Mouse (Mus musculus): ENCODE measurements around the gene Sfxn5. TPM values are rescaled to one million over a fixed set of nuclear protein-coding genes. Genes with fewer than 3 reads are reported as not detected.
A peak's percentile ranks its signal among the peaks of the same experiment; 100 is the strongest.

Gene Sfxn5
- polyA plus RNA-seq, 1 experiment from 2014 or later = 4.7 TPM

- Histone ChIP-seq H3K4me1 (ENCODE audit: control insufficient read depth, insufficient read depth, low read length) (peaks cover 9% of the 10 kb centered on the region), H3K4me3 (ENCODE audit: low read depth, low read length) (no peak overlapping the region), H3K9ac (replicated peaks; ENCODE audit: low read length) (no peak overlapping the region), H3K4me2 (ENCODE audit: low read depth, low read length) (no peak overlapping the region), H3K27ac (replicated peaks; ENCODE audit: low read depth, low read length) (no peak overlapping the region), H3K27me3 (ENCODE audit: control insufficient read depth, insufficient read depth, low read length) (no peaks in the 10 kb centered on the region), H3K36me3 (replicated peaks; ENCODE audit: control insufficient read depth, insufficient read depth, low read depth, low read length) (no peaks in the 10 kb centered on the region), H3K9me3 (replicated peaks; ENCODE audit: control insufficient read depth, low read length) (no peaks in the 10 kb centered on the region)
- WGBS = 77% methylated on average over 4 of the region's 4 CpGs
- DNase-seq (ENCODE audit: low spot score) = no peak
- no peak for ATAC-seq (replicated peaks; ENCODE audit: insufficient number of reproducible peaks, low FRiP score, low TSS enrichment, low read depth)
Observed at GRCm38 (mm10) chr6:85218251-85218650, 115.0 kb downstream of the Sfxn5 start.

GRCm38 (mm10) chr6:85210686-85211085, 122.5 kb downstream of the Sfxn5 start:
- 44% methylated on average over 1 of the region's 1 CpGs for WGBS
- Histone ChIP-seq H3K4me2 (ENCODE audit: low read depth, low read length) (no peak overlapping the region), H3K9ac (replicated peaks; ENCODE audit: low read length) (no peak overlapping the region), H3K4me1 (ENCODE audit: control insufficient read depth, insufficient read depth, low read length) (no peaks in the 10 kb centered on the region), H3K27ac (replicated peaks; ENCODE audit: low read depth, low read length) (no peak overlapping the region), H3K4me3 (ENCODE audit: low read depth, low read length) (no peak overlapping the region), H3K27me3 (ENCODE audit: control insufficient read depth, insufficient read depth, low read length) (no peaks in the 10 kb centered on the region; the same call in 1 of the 2 replicates), H3K9me3 (replicated peaks; ENCODE audit: control insufficient read depth, low read length) (no peaks in the 10 kb centered on the region), H3K36me3 (replicated peaks; ENCODE audit: control insufficient read depth, insufficient read depth, low read depth, low read length) (no peaks in the 10 kb centered on the region)
- no peak for ATAC-seq (replicated peaks; ENCODE audit: insufficient number of reproducible peaks, low FRiP score, low TSS enrichment, low read depth)
- no peak for DNase-seq (ENCODE audit: low spot score)

GRCm38 (mm10) chr6:85209226-85209967, 123.8 kb downstream of the Sfxn5 start:
- WGBS = 81% methylated on average over 9 of the region's 9 CpGs
- H3K9ac ChIP-seq (replicated peaks; ENCODE audit: low read length) = no peak overlapping the region
- no peak overlapping the region for H3K4me2 ChIP-seq (ENCODE audit: low read depth, low read length)
- H3K4me1 ChIP-seq (ENCODE audit: control insufficient read depth, insufficient read depth, low read length) = no peaks in the 10 kb centered on the region
- no peaks in the 10 kb centered on the region; the same call in 1 of the 2 replicates for H3K27me3 ChIP-seq (ENCODE audit: control insufficient read depth, insufficient read depth, low read length)
- no peak overlapping the region for H3K4me3 ChIP-seq (ENCODE audit: low read depth, low read length)
- no peak overlapping the region for H3K27ac ChIP-seq (replicated peaks; ENCODE audit: low read depth, low read length)
- H3K9me3 ChIP-seq (replicated peaks; ENCODE audit: control insufficient read depth, low read length) = no peaks in the 10 kb centered on the region
- no peaks in the 10 kb centered on the region for H3K36me3 ChIP-seq (replicated peaks; ENCODE audit: control insufficient read depth, insufficient read depth, low read depth, low read length)
- DNase-seq (ENCODE audit: low spot score) (no peak), ATAC-seq (replicated peaks; ENCODE audit: insufficient number of reproducible peaks, low FRiP score, low TSS enrichment, low read depth) (no peak)

GRCm38 (mm10) chr6:85207345-85207744, 125.9 kb downstream of the Sfxn5 start:
- 72% methylated on average over 5 of the region's 5 CpGs for WGBS
- DNase-seq (ENCODE audit: low spot score) = no peak
- no peaks in the 10 kb centered on the region; the same call in 1 of the 2 replicates for H3K27me3 ChIP-seq (ENCODE audit: control insufficient read depth, insufficient read depth, low read length)
- no peak overlapping the region for H3K27ac ChIP-seq (replicated peaks; ENCODE audit: low read depth, low read length)
- H3K36me3 ChIP-seq (replicated peaks; ENCODE audit: control insufficient read depth, insufficient read depth, low read depth, low read length) = no peaks in the 10 kb centered on the region
- no peak overlapping the region for H3K4me2 ChIP-seq (ENCODE audit: low read depth, low read length)
- H3K4me1 ChIP-seq (ENCODE audit: control insufficient read depth, insufficient read depth, low read length) = no peaks in the 10 kb centered on the region
- ATAC-seq (replicated peaks; ENCODE audit: insufficient number of reproducible peaks, low FRiP score, low TSS enrichment, low read depth) = no peak
- no peak overlapping the region for H3K4me3 ChIP-seq (ENCODE audit: low read depth, low read length)
- no peaks in the 10 kb centered on the region for H3K9me3 ChIP-seq (replicated peaks; ENCODE audit: control insufficient read depth, low read length)
- no peak overlapping the region for H3K9ac ChIP-seq (replicated peaks; ENCODE audit: low read length)

GRCm38 (mm10) chr6:85206939-85207285, 126.3 kb downstream of the Sfxn5 start:
- no peak overlapping the region for H3K4me3 ChIP-seq (ENCODE audit: low read depth, low read length)
- ATAC-seq (replicated peaks; ENCODE audit: insufficient number of reproducible peaks, low FRiP score, low TSS enrichment, low read depth) = peak; percentile 34; the same call in 1 of the 2 replicates
- H3K27ac ChIP-seq (replicated peaks; ENCODE audit: low read depth, low read length) = no peak overlapping the region
- no peak for DNase-seq (ENCODE audit: low spot score)
- H3K4me1 ChIP-seq (ENCODE audit: control insufficient read depth, insufficient read depth, low read length) = no peaks in the 10 kb centered on the region
- no peak overlapping the region for H3K4me2 ChIP-seq (ENCODE audit: low read depth, low read length)
- no peaks in the 10 kb centered on the region for H3K36me3 ChIP-seq (replicated peaks; ENCODE audit: control insufficient read depth, insufficient read depth, low read depth, low read length)
- H3K9me3 ChIP-seq (replicated peaks; ENCODE audit: control insufficient read depth, low read length) = no peaks in the 10 kb centered on the region
- WGBS = 39% methylated on average over 15 of the region's 15 CpGs
- H3K9ac ChIP-seq (replicated peaks; ENCODE audit: low read length) = no peak overlapping the region
- no peaks in the 10 kb centered on the region; the same call in 1 of the 2 replicates for H3K27me3 ChIP-seq (ENCODE audit: control insufficient read depth, insufficient read depth, low read length)

GRCm38 (mm10) chr6:85206182-85206938, 126.9 kb downstream of the Sfxn5 start:
- H3K27me3 ChIP-seq (ENCODE audit: control insufficient read depth, insufficient read depth, low read length) = no peaks in the 10 kb centered on the region; the same call in 1 of the 2 replicates
- H3K4me3 ChIP-seq (ENCODE audit: low read depth, low read length) = no peak overlapping the region
- no peaks in the 10 kb centered on the region for H3K4me1 ChIP-seq (ENCODE audit: control insufficient read depth, insufficient read depth, low read length)
- H3K9ac ChIP-seq (replicated peaks; ENCODE audit: low read length) = no peak overlapping the region
- no peak for DNase-seq (ENCODE audit: low spot score)
- no peak for ATAC-seq (replicated peaks; ENCODE audit: insufficient number of reproducible peaks, low FRiP score, low TSS enrichment, low read depth)
- WGBS = 25% methylated on average over 16 of the region's 16 CpGs
- no peaks in the 10 kb centered on the region for H3K9me3 ChIP-seq (replicated peaks; ENCODE audit: control insufficient read depth, low read length)
- H3K27ac ChIP-seq (replicated peaks; ENCODE audit: low read depth, low read length) = no peak overlapping the region
- no peak overlapping the region for H3K4me2 ChIP-seq (ENCODE audit: low read depth, low read length)
- H3K36me3 ChIP-seq (replicated peaks; ENCODE audit: control insufficient read depth, insufficient read depth, low read depth, low read length) = no peaks in the 10 kb centered on the region

GRCm38 (mm10) chr6:85197951-85198350, 135.3 kb downstream of the Sfxn5 start:
- ATAC-seq (replicated peaks; ENCODE audit: insufficient number of reproducible peaks, low FRiP score, low TSS enrichment, low read depth) (no peak), DNase-seq (ENCODE audit: low spot score) (no peak)
- no peak overlapping the region for H3K27ac ChIP-seq (replicated peaks; ENCODE audit: low read depth, low read length)
- H3K9ac ChIP-seq (replicated peaks; ENCODE audit: low read length) = no peak overlapping the region
- 79% methylated on average over 2 of the region's 2 CpGs for WGBS
- no peaks in the 10 kb centered on the region for H3K9me3 ChIP-seq (replicated peaks; ENCODE audit: control insufficient read depth, low read length)
- H3K4me3 ChIP-seq (ENCODE audit: low read depth, low read length) = no peak overlapping the region
- no peaks in the 10 kb centered on the region; the same call in 1 of the 2 replicates for H3K4me1 ChIP-seq (ENCODE audit: control insufficient read depth, insufficient read depth, low read length)
- H3K36me3 ChIP-seq (replicated peaks; ENCODE audit: control insufficient read depth, insufficient read depth, low read depth, low read length) = no peaks in the 10 kb centered on the region
- H3K27me3 ChIP-seq (ENCODE audit: control insufficient read depth, insufficient read depth, low read length) = peaks cover 20% of the 10 kb centered on the region
- H3K4me2 ChIP-seq (ENCODE audit: low read depth, low read length) = no peak overlapping the region
